Mouse (Mus musculus) kidney, adult 2 months (tissue): Measurements from ENCODE around the gene Spem2.

Experiments
- CTCF ChIP-seq: fragments of 200-500 bp; conservative IDR thresholded peaks from 2 replicates; pipeline ENCODE4 v1.5.1; 2011; ENCODE audit warnings: low read depth, mild to moderate bottlenecking, control low read depth, low read length, moderate library complexity, mixed read lengths; ENCODE audit not compliant: insufficient read depth, insufficient read length
- POLR2A ChIP-seq: fragments of 200-500 bp; IDR thresholded peaks from one replicate; pipeline ENCODE4 v1.6.1; 2011; ENCODE audit warnings: low read depth, low read length, control low read depth

- TF ChIP-seq POLR2A (no peak), CTCF (no peak)
These were observed 35.7 kb upstream of the Spem2 start for GRCm38 (mm10) chr11:69853994-69854393.
